Mouse (Mus musculus) ES-Bruce4 (cell line): Measurements from ENCODE around the gene Snx1. TPM values are rescaled to one million over a fixed set of nuclear protein-coding genes. Genes with fewer than 3 reads are reported as not detected.
A peak's percentile ranks its signal among the peaks of the same experiment; 100 is the strongest.

Experiments used
- H3K27ac ChIP-seq: 2 replicates; pipeline ENCODE4 v1.5.1; 2012; ENCODE audit warnings: low read length, inconsistent platforms; ENCODE audit not compliant: insufficient read depth
- H3K27me3 ChIP-seq: 2 replicates; pipeline ENCODE4 v1.6.1; 2012; ENCODE audit warnings: mild to moderate bottlenecking, low read length, inconsistent platforms; ENCODE audit not compliant: control insufficient read depth, poor library complexity, insufficient read depth, severe bottlenecking
- H3K36me3 ChIP-seq: 2 replicates; pipeline ENCODE4 v1.6.1; 2012; ENCODE audit warnings: inconsistent platforms, mild to moderate bottlenecking, low read length, moderate library complexity; ENCODE audit not compliant: control insufficient read depth, poor library complexity, insufficient read depth, severe bottlenecking
- H3K4me1 ChIP-seq: one replicate; pipeline ENCODE4 v1.8.1; 2011; ENCODE audit warnings: low read length; ENCODE audit not compliant: control insufficient read depth, insufficient read depth
- H3K4me3 ChIP-seq: 2 replicates; pipeline ENCODE4 v1.5.1; 2011; ENCODE audit warnings: low read depth, mild to moderate bottlenecking, low read length
- H3K9ac ChIP-seq: 2 replicates; pipeline ENCODE4 v1.6.1; 2012; ENCODE audit warnings: low read depth, mild to moderate bottlenecking, inconsistent platforms; ENCODE audit not compliant: poor library complexity, severe bottlenecking
- H3K9me3 ChIP-seq: replicated peaks from 2 replicates; pipeline ENCODE4 v1.6.1; 2012; ENCODE audit warnings: mild to moderate bottlenecking, low read length, inconsistent platforms; ENCODE audit not compliant: control insufficient read depth, poor library complexity, insufficient read depth, severe bottlenecking
- CTCF ChIP-seq: IDR thresholded peaks from one replicate; pipeline ENCODE4 v1.8.1; 2011; ENCODE audit warnings: low read depth, low read length
- EP300 ChIP-seq: IDR thresholded peaks from 2 replicates; pipeline ENCODE4 v1.6.1; 2011; ENCODE audit warnings: low read depth, low read length; ENCODE audit not compliant: insufficient read depth
- POLR2A ChIP-seq: IDR thresholded peaks from one replicate; pipeline ENCODE4 v1.8.1; 2011; ENCODE audit warnings: low read length; ENCODE audit not compliant: insufficient read depth
- polyA plus RNA-seq: library from polyadenylated mRNA; stranded (reverse); fragments of >200 nt; gene quantifications from 2 replicates; pipeline ENCODE4 v1.2.4, GENCODE M21; 2011; ENCODE audit warnings: low read depth; ENCODE audit not compliant: missing spikeins, insufficient read depth, insufficient read length

The Snx1 gene
- polyA plus RNA-seq, 1 experiment, result 34.7 TPM

DNA sequence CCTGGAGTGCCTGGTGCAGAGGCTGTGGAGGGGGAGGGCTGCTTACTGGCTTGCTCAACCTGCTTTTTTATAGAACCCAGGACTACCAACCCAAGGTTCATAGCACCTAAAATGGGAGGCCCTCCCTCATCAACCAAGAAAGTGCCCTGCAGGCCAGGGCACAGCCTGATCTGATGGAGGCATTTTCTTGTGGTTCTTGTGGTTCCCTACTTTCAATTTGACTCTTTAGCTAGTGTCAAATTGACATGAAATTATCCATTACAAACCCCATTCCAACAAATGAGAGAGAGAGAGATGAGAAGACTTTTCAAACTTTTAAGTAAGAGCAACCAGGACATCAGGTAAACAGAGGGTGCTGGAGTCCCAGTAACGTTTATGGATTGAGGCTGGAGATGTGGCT is 15.9 kb upstream of the Snx1 start:
- Histone ChIP-seq H3K4me3 (no peak overlapping the region), H3K27me3 (no peaks in the 10 kb centered on the region), H3K9me3 (no peaks in the 10 kb centered on the region), H3K9ac (no peak overlapping the region), H3K36me3 (no peaks in the 10 kb centered on the region), H3K27ac (no peak overlapping the region), H3K4me1 (no peaks in the 10 kb centered on the region)
- TF ChIP-seq POLR2A, result no peak
- no peak for TF ChIP-seq EP300
- no peak for TF ChIP-seq CTCF

DNA sequence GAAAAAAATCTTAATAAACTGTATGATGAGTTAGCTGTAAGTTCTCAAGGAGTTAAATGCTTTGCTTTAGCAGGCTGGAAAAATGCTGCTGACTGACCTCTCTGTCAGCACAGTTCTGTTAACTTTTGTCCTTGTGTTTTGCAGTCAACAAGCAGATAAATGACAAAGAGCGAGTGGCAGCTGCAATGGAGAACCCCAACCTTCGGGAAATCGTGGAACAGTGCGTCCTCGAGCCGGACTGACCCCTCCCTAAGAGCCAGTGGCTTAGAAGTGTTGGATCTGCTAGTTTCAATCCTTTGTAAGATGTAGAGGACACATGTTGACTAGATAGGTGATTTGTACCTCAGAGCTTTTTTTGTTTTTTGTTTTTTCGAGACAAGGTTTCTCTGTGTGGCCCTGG is 11.8 kb upstream of the Snx1 start:
- H3K36me3 ChIP-seq, result peaks cover 2% of the 10 kb centered on the region
- H3K4me3 ChIP-seq, result no peak overlapping the region
- H3K9me3 ChIP-seq, result no peaks in the 10 kb centered on the region
- TF ChIP-seq EP300 (no peak), CTCF (no peak), POLR2A (no peak)
- no peaks in the 10 kb centered on the region for H3K27me3 ChIP-seq
- no peak overlapping the region for H3K27ac ChIP-seq
- H3K4me1 ChIP-seq, result no peaks in the 10 kb centered on the region
- no peak overlapping the region for H3K9ac ChIP-seq

DNA sequence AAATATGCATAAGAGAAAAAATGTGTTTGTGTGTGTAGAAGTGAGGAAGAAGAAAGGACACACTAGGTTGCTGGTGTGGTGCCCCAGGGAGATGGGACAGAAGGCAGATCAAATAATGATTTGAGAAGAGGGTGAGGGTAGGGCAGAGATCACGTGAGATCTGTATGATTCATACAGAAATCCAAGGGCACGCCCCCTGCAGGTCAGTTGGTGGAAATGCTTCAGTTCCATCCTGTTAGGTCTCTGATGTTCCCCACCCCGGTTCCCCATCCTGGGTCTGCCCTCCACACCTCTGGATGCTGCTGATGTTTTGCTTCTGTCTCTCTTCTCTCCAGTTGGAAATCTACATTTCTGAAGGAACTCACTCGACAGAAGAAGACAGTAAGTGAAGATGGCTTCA is 9.6 kb upstream of the Snx1 start:
- H3K9ac ChIP-seq, result no peak overlapping the region
- H3K27me3 ChIP-seq, result no peaks in the 10 kb centered on the region
- no peak overlapping the region for H3K4me3 ChIP-seq
- H3K27ac ChIP-seq, result no peak overlapping the region
- H3K36me3 ChIP-seq, result peaks cover 6% of the 10 kb centered on the region
- H3K4me1 ChIP-seq, result no peaks in the 10 kb centered on the region
- no peak for TF ChIP-seq POLR2A
- TF ChIP-seq EP300, result no peak
- TF ChIP-seq CTCF, result peak; percentile 53
- no peaks in the 10 kb centered on the region for H3K9me3 ChIP-seq

DNA sequence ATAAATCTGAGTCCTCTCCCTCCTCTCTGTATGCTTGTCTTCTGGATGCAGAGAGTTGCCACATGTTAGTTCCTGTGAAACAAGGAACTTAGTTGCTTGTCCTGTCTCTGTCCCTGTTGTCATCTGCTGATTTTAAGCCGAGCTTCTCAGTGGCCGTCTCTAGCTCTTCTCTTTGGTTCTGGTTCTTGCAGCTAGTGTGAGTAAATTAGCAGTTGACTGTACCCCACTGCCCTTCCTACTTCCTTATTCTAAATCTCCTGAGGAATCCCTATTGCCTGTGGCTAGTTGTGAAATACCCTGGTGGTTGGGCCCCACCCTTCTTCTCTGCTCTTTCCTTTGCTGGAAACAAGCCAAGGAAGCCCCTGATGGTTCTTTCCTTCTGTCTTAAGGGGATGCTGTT is 5.1 kb upstream of the Snx1 start:
- Histone ChIP-seq H3K4me3 (no peak overlapping the region), H3K27ac (no peak overlapping the region), H3K27me3 (no peaks in the 10 kb centered on the region), H3K9me3 (no peaks in the 10 kb centered on the region), H3K4me1 (no peaks in the 10 kb centered on the region), H3K36me3 (peaks cover 6% of the 10 kb centered on the region), H3K9ac (no peak overlapping the region)
- TF ChIP-seq EP300 (no peak), POLR2A (no peak), CTCF (no peak)

DNA sequence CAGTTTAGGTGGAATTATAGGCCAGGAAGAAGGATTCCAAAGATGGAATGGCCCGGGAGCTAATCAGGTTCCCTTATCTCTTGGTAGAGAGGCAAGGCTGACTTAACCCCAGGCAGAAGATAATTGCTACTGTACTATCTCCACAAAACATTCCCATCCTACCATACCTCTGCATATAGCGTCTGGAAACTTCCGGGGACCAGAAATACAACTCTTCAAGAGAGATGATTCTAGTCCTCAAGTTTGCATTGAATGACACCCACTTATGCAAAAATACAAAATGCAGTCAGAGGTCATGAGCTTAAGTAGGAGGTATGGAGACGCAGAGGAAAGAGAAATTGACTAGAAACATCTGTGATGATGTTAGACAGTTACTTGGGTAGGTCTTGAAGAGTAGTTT is 1.5 kb upstream of the Snx1 start:
- Histone ChIP-seq H3K36me3 (0 out of 2 replicates have a peak, but pooled peaks cover 2% of the 10 kb centered on the region), H3K9ac (no peak overlapping the region), H3K27ac (no peak overlapping the region), H3K9me3 (no peaks in the 10 kb centered on the region), H3K4me1 (peaks cover 1% of the 10 kb centered on the region), H3K4me3 (no peak overlapping the region), H3K27me3 (no peaks in the 10 kb centered on the region)
- TF ChIP-seq CTCF (no peak), EP300 (no peak), POLR2A (no peak)

DNA sequence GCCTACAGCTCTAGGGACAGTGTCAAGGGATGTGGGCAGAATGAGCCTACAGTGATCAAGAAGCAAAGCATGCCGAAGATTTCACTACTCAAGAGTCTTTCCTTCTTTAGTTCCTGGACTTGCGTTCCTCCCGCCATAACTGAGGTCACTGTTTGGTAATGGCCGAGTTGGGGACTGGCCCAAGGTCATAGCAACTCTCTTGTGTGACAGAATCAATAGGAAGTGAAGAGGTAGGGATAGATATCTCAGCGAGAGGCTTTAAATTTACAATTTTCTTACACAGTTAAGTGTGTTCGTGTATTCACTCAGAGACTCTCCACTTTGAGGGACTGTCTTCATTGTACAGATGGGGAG is 783 bp upstream of the Snx1 start:
- peaks cover 1% of the 10 kb centered on the region for H3K4me1 ChIP-seq
- H3K9ac ChIP-seq, result peak overlapping the region; percentile 84
- no peaks in the 10 kb centered on the region for H3K9me3 ChIP-seq
- H3K27me3 ChIP-seq, result no peaks in the 10 kb centered on the region
- H3K4me3 ChIP-seq, result peak overlapping the region; percentile 98
- no peak overlapping the region for H3K27ac ChIP-seq
- no peaks in the 10 kb centered on the region for H3K36me3 ChIP-seq
- TF ChIP-seq POLR2A (no peak), EP300 (no peak), CTCF (no peak)
